Mouse (Mus musculus) embryo, embryonic 9.5 days (tissue): Measurements from ENCODE around the gene Vps4a.
"Not testable (repeated sequence)": the region's sequence is repeated elsewhere in the genome, so short reads cannot be mapped to it uniquely, and the experiment has no call there.

ENCODE experiments used
- DNase-seq: peaks from one replicate; pipeline ENCODE4 v3.0.0-alpha.2; 2017; ENCODE audit errors: extremely low spot score

The Vps4a gene

DNA sequence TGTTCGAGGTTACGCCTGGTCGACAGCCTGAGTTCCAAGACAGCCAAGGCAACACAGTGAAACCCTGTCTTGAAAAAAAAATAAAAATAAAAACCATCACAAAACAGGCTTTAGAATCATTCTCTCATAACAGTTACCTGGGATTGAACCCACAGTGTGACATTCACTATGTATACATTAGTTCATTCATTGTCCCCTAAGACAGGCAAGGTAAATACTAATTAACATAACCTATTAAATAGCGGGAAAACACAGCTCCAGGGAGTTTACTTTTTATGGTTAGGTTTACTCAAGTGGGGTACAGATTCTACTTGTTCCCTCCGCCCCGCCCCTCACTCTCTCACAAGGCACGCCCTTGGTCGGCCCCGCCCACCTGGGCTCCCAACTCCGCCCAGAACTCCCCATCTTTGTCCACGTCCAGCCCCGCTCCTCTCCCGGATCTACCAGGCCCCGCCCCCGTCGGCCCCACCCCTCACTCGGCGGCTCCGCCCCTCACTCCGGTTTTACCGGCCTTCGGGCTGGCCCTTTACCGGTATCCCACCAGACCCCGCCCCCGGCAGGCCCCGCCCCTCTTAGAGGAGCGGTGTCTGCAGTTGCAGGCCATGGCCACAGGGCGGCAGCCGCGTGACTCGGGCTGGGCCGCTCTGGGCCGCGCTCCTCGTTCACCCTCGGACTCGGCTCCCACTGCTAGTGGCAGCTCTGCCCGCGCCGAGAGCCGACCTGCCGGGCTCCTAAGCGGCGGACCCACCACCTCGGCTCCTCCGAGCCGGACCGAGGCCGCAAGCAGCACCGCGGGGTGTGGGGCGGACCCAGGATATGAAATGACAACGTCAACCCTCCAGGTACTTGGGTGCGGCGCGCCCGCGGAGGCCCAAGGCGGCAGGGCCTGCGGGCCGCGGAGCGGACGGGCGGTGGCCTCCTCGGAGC lies at the start of gene Vps4a:
Gene Vps4a, plus strand, starts transcription at position 573 of the 927 bp plus-strand sequence.
- DNase-seq: peak; percentile 99

GRCm38 (mm10) chr8:106985404-106985821 lies 45.6 kb upstream of the Vps4a start:
- no peak for DNase-seq

- no peak for DNase-seq
Measured at GRCm38 (mm10) chr8:106985951-106986350, 45.1 kb upstream of the Vps4a start.

DNA sequence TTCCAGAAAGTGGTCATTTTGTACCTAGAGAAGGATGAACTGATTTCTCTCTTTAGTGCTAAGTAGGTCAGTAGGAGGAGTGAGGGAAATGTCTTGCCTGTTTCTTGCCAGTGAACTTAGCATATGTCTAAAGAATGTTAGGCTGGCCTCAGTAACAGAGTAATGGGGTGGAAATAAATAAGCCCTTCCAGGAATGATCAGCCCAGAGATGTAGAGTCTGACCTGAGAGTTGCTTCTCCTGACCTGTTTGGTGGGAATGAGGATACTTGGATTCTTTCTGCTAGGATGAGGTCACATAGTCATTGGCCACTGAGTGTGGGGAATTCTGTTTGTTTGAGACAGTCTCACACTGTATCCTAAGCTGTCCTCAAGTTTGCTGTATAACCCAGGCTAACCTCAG lies 43.5 kb upstream of the Vps4a start:
- no peak for DNase-seq

GRCm38 (mm10) chr8:106991393-106991792 lies 39.6 kb upstream of the Vps4a start:
- no peak for DNase-seq

DNA sequence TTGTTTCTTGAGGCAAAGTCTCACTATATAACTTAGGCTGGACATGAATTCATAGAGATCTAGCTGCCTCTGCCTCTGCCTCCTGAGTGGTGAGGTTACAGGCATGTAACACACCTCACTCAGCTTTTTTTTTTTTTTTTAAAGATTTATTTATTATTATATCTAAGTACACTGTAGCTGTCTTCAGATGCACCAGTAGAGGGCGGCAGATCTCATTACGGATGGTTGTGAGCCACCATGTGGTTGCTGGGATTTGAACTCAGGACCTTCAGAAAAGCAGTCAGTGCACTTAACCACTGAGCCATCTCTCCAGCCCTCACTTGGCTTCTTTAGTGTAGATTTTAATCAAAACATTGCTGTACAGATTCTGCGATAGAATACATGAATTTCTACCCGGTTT lies 34.7 kb upstream of the Vps4a start:
- DNase-seq: not testable (repeated sequence)

GRCm38 (mm10) chr8:106997416-106997815 lies 33.6 kb upstream of the Vps4a start:
- DNase-seq: no peak

DNA sequence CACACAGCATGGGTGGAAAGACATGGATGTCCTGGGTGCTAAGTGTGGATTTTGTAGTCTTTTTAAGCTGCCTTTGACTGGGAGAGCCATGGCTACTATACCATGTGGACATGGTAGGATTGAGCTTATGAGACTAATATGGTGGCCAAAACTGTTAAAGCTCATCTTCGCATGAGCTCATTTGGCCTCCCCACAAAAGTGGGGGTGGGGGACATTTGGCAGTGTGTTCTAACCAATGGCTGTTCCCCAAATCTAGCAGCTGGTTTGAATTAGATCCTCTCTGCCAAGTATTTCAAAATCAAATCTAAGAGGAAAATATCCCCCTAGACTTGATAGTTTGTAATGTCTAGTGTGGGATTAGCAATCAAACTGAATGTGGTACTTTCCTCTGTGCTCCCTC lies 32.0 kb upstream of the Vps4a start:
- no peak for DNase-seq

GRCm38 (mm10) chr8:107002532-107002931 lies 28.5 kb upstream of the Vps4a start:
- DNase-seq: peak; percentile 76

DNA sequence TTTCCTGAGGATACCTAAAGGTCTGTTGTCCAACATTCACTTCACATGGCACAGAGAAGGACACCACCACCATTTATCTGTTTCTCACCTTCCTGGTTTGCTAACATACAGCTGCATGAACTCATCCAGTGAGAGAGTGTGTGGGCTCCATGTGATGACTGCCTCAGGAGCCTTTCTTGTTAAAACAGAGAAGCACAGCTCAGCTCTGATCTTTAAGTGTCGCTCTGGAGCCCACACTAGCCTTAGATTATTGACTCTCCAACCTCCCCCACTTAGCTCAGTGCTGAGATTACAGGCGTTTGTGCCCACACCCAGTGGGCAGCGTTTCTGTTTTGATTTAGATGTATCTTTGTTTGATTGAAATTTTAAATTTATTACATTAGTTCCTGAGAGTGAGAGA lies 23.2 kb upstream of the Vps4a start:
- DNase-seq: no peak

GRCm38 (mm10) chr8:107012666-107013065 lies 18.4 kb upstream of the Vps4a start:
- DNase-seq: no peak

GRCm38 (mm10) chr8:107014915-107015314 lies 16.1 kb upstream of the Vps4a start:
- no peak for DNase-seq

- DNase-seq: no peak
Measured at GRCm38 (mm10) chr8:107023479-107023878, 7.5 kb upstream of the Vps4a start.

GRCm38 (mm10) chr8:107029310-107029709 lies 1.7 kb upstream of the Vps4a start:
- no peak for DNase-seq

DNA sequence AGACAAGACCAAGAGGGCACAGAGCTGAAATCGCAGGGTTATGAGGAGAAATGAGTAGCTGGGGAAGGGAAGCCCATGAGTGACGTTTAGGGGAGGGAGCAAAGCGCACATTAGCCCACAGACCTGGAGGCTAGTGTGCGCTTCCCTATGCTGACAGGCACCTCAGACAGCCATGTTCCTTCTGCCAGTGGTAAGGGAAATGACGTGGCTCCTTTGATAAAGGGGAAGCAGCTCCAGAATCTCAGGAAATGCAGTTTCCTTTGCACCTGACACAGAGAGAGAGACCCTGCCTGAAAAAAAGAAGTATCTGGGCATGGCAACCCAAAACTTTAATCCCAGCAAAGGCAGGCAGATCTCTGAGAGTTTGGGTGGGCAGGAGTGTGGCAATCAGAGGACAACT lies 964 bp upstream of the Vps4a start:
- no peak for DNase-seq

DNA sequence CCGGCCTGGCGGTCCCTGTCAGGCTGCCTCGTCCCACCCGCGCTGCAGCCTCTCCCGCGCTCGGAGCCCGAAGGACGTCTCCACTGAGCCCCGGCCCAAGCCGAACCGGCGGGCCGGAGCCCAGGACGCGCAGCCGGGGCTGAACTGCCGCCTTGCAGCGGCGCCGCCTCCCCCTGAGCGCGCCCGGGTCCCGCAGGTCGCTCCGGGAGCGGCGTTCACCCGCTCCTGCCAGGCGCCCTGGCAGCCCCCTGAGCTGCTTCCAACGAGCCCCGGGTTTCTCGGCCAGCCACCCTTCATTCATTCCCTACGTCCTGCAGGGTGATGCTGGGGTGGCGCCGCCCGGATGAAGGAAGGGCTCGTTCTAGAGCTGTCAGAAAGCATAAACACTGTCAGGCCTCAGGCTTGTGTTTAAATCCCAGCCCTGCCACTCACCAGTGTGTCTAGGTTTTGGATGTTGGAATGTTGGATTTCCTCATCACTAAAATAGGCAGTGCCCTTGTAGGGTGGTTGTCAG lies 612 bp downstream of the Vps4a start:
- DNase-seq: no peak

- not testable (repeated sequence) for DNase-seq
Measured at GRCm38 (mm10) chr8:107033609-107034008, 2.6 kb downstream of the Vps4a start.

DNA sequence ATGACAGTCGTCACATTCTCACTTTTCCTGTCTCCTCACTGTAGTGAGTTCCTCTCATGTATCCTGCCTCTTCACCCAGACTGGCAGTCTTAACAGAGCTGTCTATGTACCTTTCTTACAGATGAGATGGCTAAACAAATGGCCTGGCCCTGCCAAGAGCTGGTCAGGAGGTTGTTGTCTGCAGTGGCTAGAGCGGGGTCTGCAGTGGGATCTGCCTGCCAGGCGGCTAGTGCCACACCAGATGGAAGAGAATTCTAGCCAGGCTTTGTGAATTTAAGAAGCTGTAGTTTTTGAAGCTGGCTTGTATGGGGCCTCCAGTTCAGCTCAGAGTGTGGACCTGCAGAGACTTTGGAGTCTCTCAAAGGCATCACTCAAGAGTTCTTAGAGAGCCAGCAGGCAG lies 4.6 kb downstream of the Vps4a start:
- no peak for DNase-seq

DNA sequence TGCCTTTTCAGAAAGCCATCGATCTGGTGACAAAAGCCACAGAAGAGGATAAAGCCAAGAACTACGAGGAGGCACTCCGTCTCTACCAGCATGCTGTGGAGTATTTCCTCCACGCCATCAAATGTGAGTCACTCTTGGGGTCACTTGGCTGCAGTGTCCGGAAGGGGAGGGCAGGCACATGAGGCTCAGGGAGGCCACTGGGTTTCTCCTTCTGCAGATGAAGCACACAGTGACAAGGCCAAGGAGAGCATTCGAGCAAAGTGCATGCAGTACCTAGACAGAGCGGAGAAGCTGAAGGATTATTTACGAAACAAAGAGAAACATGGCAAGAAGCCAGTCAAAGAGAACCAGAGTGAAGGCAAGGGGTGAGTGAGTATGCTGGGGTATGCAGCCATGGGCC lies 5.6 kb downstream of the Vps4a start:
- no peak for DNase-seq

GRCm38 (mm10) chr8:107040632-107041031 lies 9.6 kb downstream of the Vps4a start:
- no peak for DNase-seq

- DNase-seq: no peak
Measured at GRCm38 (mm10) chr8:107045478-107045877, 14.5 kb downstream of the Vps4a start.

GRCm38 (mm10) chr8:107046976-107047375 lies 16.0 kb downstream of the Vps4a start:
- DNase-seq: no peak
